Comparison of ENCODE assay signal across 11 mouse cellular contexts in the genomic region with DNA sequence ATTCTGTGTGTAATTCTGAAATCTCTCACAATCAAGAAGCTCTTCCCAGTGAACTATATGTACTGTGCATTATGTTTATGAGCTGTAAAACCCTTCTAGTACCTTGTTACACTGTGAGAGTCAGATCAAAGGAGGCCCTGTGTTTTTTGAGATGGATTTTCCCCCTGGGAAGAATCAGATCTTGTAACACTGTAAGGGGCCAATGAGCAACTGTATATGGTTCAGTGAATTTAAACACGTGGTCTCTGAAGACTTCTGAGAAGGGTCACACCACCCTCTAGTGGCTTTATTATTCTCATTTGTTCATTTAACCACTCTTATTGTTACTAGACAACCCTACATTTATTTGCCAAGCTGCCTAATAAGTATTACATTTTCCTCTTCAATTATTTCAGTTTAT.
DNase-seq lines count a peak whose midpoint lies in the region; ATAC-seq and TF ChIP-seq lines count a peak whose summit lies in the region.
"Had no signal": no experiment of that assay in that cellular context is flagged by ENCODE, and none has a peak within 500 bp of the region (broad histone marks: within the 10 kb centered on the region; RNA-seq: fewer than 3 reads in every experiment).

No protein-coding gene starts in this region.

- no peaks in the 10 kb centered on the region for H3K36me3 ChIP-seq in forebrain, embryonic 14.5 days (ENCODE audit: control insufficient read depth, insufficient read depth, low read length)
- H3K36me3 ChIP-seq in forebrain, embryonic 15.5 days: no peaks in the 10 kb centered on the region
- no peaks in the 10 kb centered on the region for H3K36me3 ChIP-seq in liver, embryonic 11.5 days (ENCODE audit: control insufficient read depth, insufficient read depth, low read length)
- no peaks in the 10 kb centered on the region for H3K36me3 ChIP-seq in liver, embryonic 12.5 days
- H3K36me3 ChIP-seq in myocyte (ENCODE audit: control insufficient read depth, insufficient read depth): no peaks in the 10 kb centered on the region

- WGBS in forebrain, embryonic 14.5 days: 17% methylated on average over 1 of the region's 1 CpGs
- WGBS in forebrain, embryonic 15.5 days: 3% methylated on average over 1 of the region's 1 CpGs
- WGBS in liver, embryonic 11.5 days: 13% methylated on average over 1 of the region's 1 CpGs
- WGBS in liver, embryonic 12.5 days (ENCODE audit: insufficient replicate concordance): 3% methylated on average over 1 of the region's 1 CpGs

- no peaks in the 10 kb centered on the region for H3K27me3 ChIP-seq in forebrain, embryonic 14.5 days (replicated peaks; ENCODE audit: control insufficient read depth, insufficient read depth, low read length)
- no peaks in the 10 kb centered on the region for H3K27me3 ChIP-seq in forebrain, embryonic 15.5 days
- no peaks in the 10 kb centered on the region for H3K27me3 ChIP-seq in liver, embryonic 11.5 days (replicated peaks; ENCODE audit: control insufficient read depth, insufficient read depth, low read length)
- H3K27me3 ChIP-seq in liver, embryonic 12.5 days (replicated peaks): no peaks in the 10 kb centered on the region
- H3K27me3 ChIP-seq in myocyte (ENCODE audit: control insufficient read depth, insufficient read depth, insufficient read length): no peaks in the 10 kb centered on the region
- H3K27me3 ChIP-seq: megakaryocyte, embryonic 14.5 days had no signal

- no peak overlapping the region for H3K27ac ChIP-seq in forebrain, embryonic 14.5 days (ENCODE audit: low read depth, low read length)
- no peak overlapping the region for H3K27ac ChIP-seq in forebrain, embryonic 15.5 days (replicated peaks)
- no peak overlapping the region for H3K27ac ChIP-seq in liver, embryonic 11.5 days (ENCODE audit: low read depth, low read length)
- no peak overlapping the region for H3K27ac ChIP-seq in liver, embryonic 12.5 days

- no peak for TF ChIP-seq POLR2A in myocyte (IDR thresholded peaks at IDR 0.05; ENCODE audit: insufficient read length, low read depth)

- DNase-seq in forebrain, embryonic 14.5 days (ENCODE audit: low spot score): peak; percentile 2
- DNase-seq in liver, embryonic 11.5 days (ENCODE audit: low spot score): no peak
- peak; percentile 58 for DNase-seq in R1 (ENCODE audit: low read depth, low spot score)
- no peak for DNase-seq in gastrocnemius, postnatal 14 days
- DNase-seq: kidney, postnatal 10 days had no signal

- no peak overlapping the region for H3K4me3 ChIP-seq in forebrain, embryonic 14.5 days (ENCODE audit: low read depth, low read length)
- H3K4me3 ChIP-seq in forebrain, embryonic 15.5 days: no peak overlapping the region
- no peak overlapping the region for H3K4me3 ChIP-seq in liver, embryonic 11.5 days (ENCODE audit: low read depth, low read length)
- no peak overlapping the region for H3K4me3 ChIP-seq in liver, embryonic 12.5 days
- H3K4me3 ChIP-seq in myocyte: no peak overlapping the region
- H3K4me3 ChIP-seq: megakaryocyte, embryonic 14.5 days had no signal

- H3K4me2 ChIP-seq in forebrain, embryonic 14.5 days (ENCODE audit: low read length): no peak overlapping the region
- H3K4me2 ChIP-seq in forebrain, embryonic 15.5 days (replicated peaks): no peak overlapping the region
- H3K4me2 ChIP-seq in liver, embryonic 11.5 days: no peak overlapping the region
- no peak overlapping the region for H3K4me2 ChIP-seq in liver, embryonic 12.5 days
- no peak overlapping the region for H3K4me2 ChIP-seq in myocyte (ENCODE audit: low read depth)
- H3K4me2 ChIP-seq: heart, embryonic 11.5 days had no signal

- intact Hi-C loops in gastrocnemius, postnatal 14 days (cut with DNase I; ENCODE audit: low total_unique reads): no loop called here

- H3K9ac ChIP-seq in forebrain, embryonic 14.5 days (ENCODE audit: low read length): no peak overlapping the region
- no peak overlapping the region for H3K9ac ChIP-seq in forebrain, embryonic 15.5 days (replicated peaks)
- H3K9ac ChIP-seq in liver, embryonic 11.5 days (ENCODE audit: low read depth, low read length): no peak overlapping the region
- no peak overlapping the region for H3K9ac ChIP-seq in liver, embryonic 12.5 days

- no peaks in the 10 kb centered on the region for H3K9me3 ChIP-seq in forebrain, embryonic 14.5 days (replicated peaks; ENCODE audit: control insufficient read depth, low read length)
- no peaks in the 10 kb centered on the region for H3K9me3 ChIP-seq in forebrain, embryonic 15.5 days
- no peaks in the 10 kb centered on the region for H3K9me3 ChIP-seq in liver, embryonic 11.5 days (ENCODE audit: control insufficient read depth, low read length)
- H3K9me3 ChIP-seq in liver, embryonic 12.5 days (replicated peaks): no peaks in the 10 kb centered on the region
- H3K9me3 ChIP-seq: megakaryocyte, embryonic 14.5 days had no signal

- ATAC-seq in forebrain, embryonic 14.5 days: no peak
- ATAC-seq in forebrain, embryonic 15.5 days (replicated peaks): no peak
- 0 out of 2 replicates have a peak, but pooled peaks have one; percentile 10 for ATAC-seq in liver, embryonic 11.5 days (replicated peaks; ENCODE audit: low FRiP score)
- no peak for ATAC-seq in liver, embryonic 12.5 days
- ATAC-seq in monocyte, adult 5-6 weeks (replicated peaks; ENCODE audit: insufficient number of reproducible peaks, low FRiP score, low TSS enrichment, poor library complexity, severe bottlenecking): no peak

- no peaks in the 10 kb centered on the region for H3K79me2 ChIP-seq in myocyte (ENCODE audit: control insufficient read depth, insufficient read depth)

- H3ac ChIP-seq in myocyte (ENCODE audit: control insufficient read depth, insufficient read length): no peak overlapping the region

- no peaks in the 10 kb centered on the region for H3K4me1 ChIP-seq in forebrain, embryonic 14.5 days (ENCODE audit: control insufficient read depth, insufficient read depth, low read length)
- no peaks in the 10 kb centered on the region for H3K4me1 ChIP-seq in forebrain, embryonic 15.5 days
- no peaks in the 10 kb centered on the region for H3K4me1 ChIP-seq in liver, embryonic 11.5 days (replicated peaks; ENCODE audit: control insufficient read depth, insufficient read depth, low read length)
- no peaks in the 10 kb centered on the region for H3K4me1 ChIP-seq in liver, embryonic 12.5 days
- H3K4me1 ChIP-seq: megakaryocyte, embryonic 14.5 days had no signal

TF ChIP-seq in myocyte, 11 proteins besides CTCF, POLR2A, EP300 and RAD21:
- no peak for TF ChIP-seq REST (IDR thresholded peaks at IDR 0.05; ENCODE audit: insufficient read depth, insufficient read length)
- TF ChIP-seq USF1 (IDR thresholded peaks at IDR 0.05; ENCODE audit: low read depth): peak; percentile 39
- TF ChIP-seq TCF3 (IDR thresholded peaks at IDR 0.05; ENCODE audit: insufficient read length, low read depth): no peak

Comparison
In these comparisons a context has a peak if more than half of its experiments do, and no peak if none do; other contexts are left out.
1. DNase-seq: peak in forebrain, embryonic 14.5 days (single experiment) and R1 (single experiment); none in liver, embryonic 11.5 days (single experiment) and gastrocnemius, postnatal 14 days (single experiment).